Mouse (Mus musculus) forebrain, embryonic 16.5 days (tissue): ENCODE measurements around the gene Gm13090. TPM values are rescaled to one million over a fixed set of nuclear protein-coding genes. Genes with fewer than 3 reads are reported as not detected.

Source experiments
- ATAC-seq: fragments of 200-750 bp; cut with Nextera tagmentation; 2 replicates; pipeline ENCODE4 v1.8.0; 2017; ENCODE audit warnings: mild to moderate bottlenecking, moderate library complexity
- H3K27ac ChIP-seq: fragments of 300-500 bp; sonication (generic); 2 replicates; pipeline ENCODE4 v1.5.1; 2014; ENCODE audit warnings: low read length, control low read depth
- H3K27me3 ChIP-seq: fragments of 300-500 bp; sonication (generic); replicated peaks from 2 replicates; pipeline ENCODE4 v1.6.1; 2014; ENCODE audit warnings: low read length; ENCODE audit not compliant: control insufficient read depth, insufficient read depth
- H3K36me3 ChIP-seq: fragments of 300-500 bp; sonication (generic); 2 replicates; pipeline ENCODE4 v1.6.1; 2014; ENCODE audit not compliant: control insufficient read depth, insufficient read depth
- H3K4me1 ChIP-seq: fragments of 300-500 bp; sonication (generic); replicated peaks from 2 replicates; pipeline ENCODE4 v1.6.1; 2014; ENCODE audit warnings: low read length; ENCODE audit not compliant: control insufficient read depth, insufficient read depth
- H3K4me2 ChIP-seq: fragments of 300-500 bp; sonication (generic); 2 replicates; pipeline ENCODE4 v1.6.1; 2014; ENCODE audit warnings: mild to moderate bottlenecking, low read length, control low read depth
- H3K4me3 ChIP-seq: fragments of 300-500 bp; sonication (generic); replicated peaks from 2 replicates; pipeline ENCODE4 v1.5.1; 2014; ENCODE audit warnings: mild to moderate bottlenecking, low read length, control low read depth
- H3K9ac ChIP-seq: fragments of 300-500 bp; sonication (generic); replicated peaks from 2 replicates; pipeline ENCODE4 v1.6.1; 2014; ENCODE audit warnings: low read depth, low read length, control low read depth
- H3K9me3 ChIP-seq: fragments of 300-500 bp; sonication (generic); 2 replicates; pipeline ENCODE4 v1.6.1; 2016; ENCODE audit warnings: low read length; ENCODE audit not compliant: control insufficient read depth
- WGBS: fragments of 180-500 bp; shearing (Covaris S2); extraction: QIAGEN DNeasy Blood & Tissue Kit; methylation state at CpG from one replicate; pipeline ENCODE4 v1.1.7; 2014; 5-methylcytosine and 5-hydroxymethylcytosine counted together
- polyA plus RNA-seq: library from polyadenylated mRNA; unstranded; fragments of >200 nt; fragmentation: Nextera tagmentation; extraction: Ambion mirVana; gene quantifications from 2 replicates; pipeline ENCODE4 v1.2.1, GENCODE M21; 2015

The Gm13090 gene
- polyA plus RNA-seq, 1 experiment from 2014 or later: 0.39 TPM

DNA sequence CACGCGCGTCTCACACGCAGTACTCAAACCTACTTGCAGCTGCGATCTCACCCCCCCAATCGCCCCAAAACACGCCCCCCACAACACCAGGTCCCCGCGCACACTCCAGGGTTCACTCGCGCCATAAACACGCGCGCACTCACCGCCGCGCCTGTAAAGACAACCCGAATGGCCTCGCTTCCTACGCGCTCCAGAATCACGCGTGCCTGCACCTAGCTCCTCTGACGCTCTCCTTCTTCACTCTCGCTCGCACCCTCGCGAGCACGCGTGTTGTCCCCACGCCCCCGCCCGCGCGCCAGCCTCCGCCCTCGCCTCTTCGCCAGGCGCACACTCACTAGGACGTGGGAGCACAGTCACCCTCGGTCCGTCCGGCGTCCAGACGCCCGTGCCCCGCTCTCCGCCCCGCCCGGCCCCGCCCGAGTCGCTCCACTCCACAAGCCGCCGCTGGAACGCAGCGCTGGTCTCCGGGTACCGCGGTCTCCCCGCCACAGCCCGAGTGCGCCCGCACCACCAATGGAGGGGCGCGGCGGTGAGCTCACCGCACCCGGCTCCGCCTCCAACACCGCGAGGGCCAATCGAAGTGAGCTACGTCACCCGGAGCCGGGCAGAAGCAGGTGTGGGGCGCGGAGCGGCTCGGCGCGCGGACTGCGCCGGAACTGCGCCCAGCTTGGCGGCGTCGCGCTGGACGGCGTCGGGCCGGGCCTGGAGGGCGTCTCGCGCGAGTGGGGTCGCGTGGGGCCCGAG is 18.8 kb downstream of the Gm13090 start:
- WGBS: under 1% methylated on average over 95 of the region's 101 CpGs
- H3K4me1 ChIP-seq: peaks cover 32% of the 10 kb centered on the region
- H3K9me3 ChIP-seq: no peaks in the 10 kb centered on the region
- ATAC-seq: peak; percentile 99
- H3K4me2 ChIP-seq: peak overlapping the region; percentile 64
- peak overlapping the region; percentile 80 for H3K4me3 ChIP-seq
- H3K36me3 ChIP-seq: no peaks in the 10 kb centered on the region
- no peaks in the 10 kb centered on the region for H3K27me3 ChIP-seq
- H3K9ac ChIP-seq: peak overlapping the region; percentile 92
- peak overlapping the region; percentile 98 for H3K27ac ChIP-seq

DNA sequence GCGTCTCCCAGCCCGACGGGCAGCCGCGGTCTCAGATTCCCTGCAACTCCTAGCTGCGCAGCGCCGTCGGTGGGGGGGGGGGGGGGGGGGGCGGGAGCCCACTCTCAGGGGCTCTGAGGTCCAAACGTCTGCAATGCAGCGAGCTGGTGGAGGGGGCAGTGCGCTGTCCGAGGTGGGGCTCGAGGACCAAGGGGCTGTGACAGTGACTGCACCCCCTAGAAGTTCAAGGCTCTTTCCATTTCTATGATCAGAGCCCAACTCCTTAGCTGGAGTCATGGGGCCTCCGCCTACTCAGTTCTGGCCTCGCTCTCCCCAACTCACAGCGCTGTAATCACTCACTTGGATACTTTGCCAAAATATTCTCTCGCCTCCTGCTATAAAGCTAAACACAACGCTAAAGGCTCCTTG is 19.5 kb downstream of the Gm13090 start:
- under 1% methylated on average over 15 of the region's 20 CpGs for WGBS
- Histone ChIP-seq H3K27me3 (no peaks in the 10 kb centered on the region), H3K4me1 (peaks cover 28% of the 10 kb centered on the region), H3K4me2 (peak overlapping the region; percentile 64), H3K27ac (peak overlapping the region; percentile 85), H3K4me3 (peak overlapping the region; percentile 80), H3K36me3 (no peaks in the 10 kb centered on the region), H3K9ac (peak overlapping the region; percentile 92), H3K9me3 (no peaks in the 10 kb centered on the region)
- peak; percentile 18 for ATAC-seq

DNA sequence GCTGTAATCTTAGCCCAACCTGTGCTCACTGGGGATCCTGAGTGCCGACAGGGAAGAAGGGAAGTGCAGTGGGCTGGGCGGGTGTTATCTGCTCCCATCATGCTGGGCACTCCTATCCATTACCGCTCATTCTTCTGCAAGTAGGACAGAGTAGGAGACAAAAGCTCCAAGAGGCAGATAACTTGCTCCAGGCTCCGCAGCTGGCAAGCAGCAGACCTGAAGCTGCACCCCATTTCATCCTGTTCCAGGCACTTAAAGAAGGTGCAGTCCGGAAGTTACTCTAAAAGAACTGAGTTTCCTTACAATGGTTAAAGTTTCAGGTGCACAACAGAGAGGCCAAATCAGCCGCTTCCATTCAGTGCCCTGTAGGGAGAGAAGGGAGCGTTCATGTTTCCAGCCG is 21.9 kb downstream of the Gm13090 start:
- no peak for ATAC-seq
- Histone ChIP-seq H3K36me3 (no peaks in the 10 kb centered on the region), H3K9ac (no peak overlapping the region), H3K4me1 (peaks cover 10% of the 10 kb centered on the region), H3K4me3 (no peak overlapping the region), H3K4me2 (no peak overlapping the region), H3K9me3 (no peaks in the 10 kb centered on the region), H3K27ac (no peak overlapping the region), H3K27me3 (no peaks in the 10 kb centered on the region)
- 66% methylated on average over 8 of the region's 8 CpGs for WGBS

- Histone ChIP-seq H3K4me1 (no peaks in the 10 kb centered on the region), H3K36me3 (0 out of 2 replicates have a peak, but pooled peaks cover under 1% of the 10 kb centered on the region), H3K27ac (no peak overlapping the region), H3K27me3 (no peaks in the 10 kb centered on the region), H3K4me2 (no peak overlapping the region), H3K9ac (no peak overlapping the region), H3K4me3 (no peak overlapping the region), H3K9me3 (no peaks in the 10 kb centered on the region)
- ATAC-seq: no peak
- WGBS: 89% methylated on average over 7 of the region's 7 CpGs
Measured at GRCm38 (mm10) chr4:151114574-151114973, 25.2 kb downstream of the Gm13090 start.

GRCm38 (mm10) chr4:151118883-151119282 is 29.5 kb downstream of the Gm13090 start:
- no peak for ATAC-seq
- no peak overlapping the region for H3K4me3 ChIP-seq
- H3K27me3 ChIP-seq: no peaks in the 10 kb centered on the region
- H3K4me2 ChIP-seq: no peak overlapping the region
- peaks cover 2% of the 10 kb centered on the region; the same call in 1 of the 2 replicates for H3K36me3 ChIP-seq
- WGBS: 78% methylated on average over 3 of the region's 3 CpGs
- no peak overlapping the region for H3K9ac ChIP-seq
- H3K27ac ChIP-seq: no peak overlapping the region
- no peaks in the 10 kb centered on the region for H3K9me3 ChIP-seq
- H3K4me1 ChIP-seq: no peaks in the 10 kb centered on the region

- H3K36me3 ChIP-seq: no peaks in the 10 kb centered on the region
- H3K9ac ChIP-seq: peak overlapping the region; percentile 80
- H3K4me2 ChIP-seq: peak overlapping the region; percentile 64
- peak; percentile 47 for ATAC-seq
- peak overlapping the region; percentile 58 for H3K4me3 ChIP-seq
- H3K4me1 ChIP-seq: peaks cover 43% of the 10 kb centered on the region
- H3K9me3 ChIP-seq: no peaks in the 10 kb centered on the region
- WGBS: 5% methylated on average over 10 of the region's 10 CpGs
- no peaks in the 10 kb centered on the region for H3K27me3 ChIP-seq
- H3K27ac ChIP-seq: peak overlapping the region; percentile 100
Measured at GRCm38 (mm10) chr4:151127636-151128548, 38.5 kb downstream of the Gm13090 start.

DNA sequence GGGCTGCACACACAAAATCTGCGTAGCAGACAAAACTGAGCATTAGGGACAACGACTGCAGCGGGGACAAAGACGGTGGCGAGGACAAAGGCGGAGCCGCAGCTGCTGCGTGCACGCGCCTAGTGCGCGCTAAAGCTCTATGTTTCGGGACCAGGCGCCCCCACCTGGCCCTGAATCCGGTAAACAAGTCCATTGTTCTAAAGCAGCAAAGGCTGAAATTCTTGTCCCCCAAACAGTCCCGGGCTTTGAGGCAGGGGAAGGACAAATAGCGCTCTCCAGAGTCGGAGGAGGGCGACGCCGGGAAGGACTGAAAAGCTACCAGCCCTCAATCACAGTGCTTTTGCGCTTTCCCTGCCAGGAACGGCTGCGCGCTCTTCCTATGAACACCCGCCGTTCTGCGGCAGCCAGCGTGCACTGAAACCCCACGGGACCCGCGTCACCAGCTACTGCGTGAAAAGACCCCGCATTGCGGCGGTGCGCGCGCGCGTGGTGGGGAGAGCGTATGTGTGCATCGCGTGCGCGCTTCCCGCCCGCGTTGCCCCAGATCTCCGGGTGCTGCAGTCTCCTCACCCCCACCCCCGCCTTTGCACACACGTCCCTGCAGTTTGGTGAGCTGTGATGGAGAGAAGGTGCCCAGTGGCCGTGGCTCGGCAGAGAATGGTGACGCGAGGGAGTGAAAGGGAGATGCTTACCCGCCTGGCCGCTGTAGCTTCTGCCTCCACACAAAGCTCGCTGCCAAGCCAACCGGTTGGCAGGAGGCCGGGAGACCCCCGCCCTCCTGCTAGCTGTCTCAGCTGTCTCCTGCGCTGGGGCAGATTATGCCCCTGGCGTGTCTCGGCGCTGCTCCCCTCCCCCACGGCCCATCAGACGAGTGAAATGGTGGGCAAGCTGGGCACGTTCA is 39.5 kb downstream of the Gm13090 start:
- Histone ChIP-seq H3K27me3 (no peaks in the 10 kb centered on the region), H3K4me1 (peaks cover 43% of the 10 kb centered on the region)
- WGBS: under 1% methylated on average over 69 of the region's 69 CpGs

DNA sequence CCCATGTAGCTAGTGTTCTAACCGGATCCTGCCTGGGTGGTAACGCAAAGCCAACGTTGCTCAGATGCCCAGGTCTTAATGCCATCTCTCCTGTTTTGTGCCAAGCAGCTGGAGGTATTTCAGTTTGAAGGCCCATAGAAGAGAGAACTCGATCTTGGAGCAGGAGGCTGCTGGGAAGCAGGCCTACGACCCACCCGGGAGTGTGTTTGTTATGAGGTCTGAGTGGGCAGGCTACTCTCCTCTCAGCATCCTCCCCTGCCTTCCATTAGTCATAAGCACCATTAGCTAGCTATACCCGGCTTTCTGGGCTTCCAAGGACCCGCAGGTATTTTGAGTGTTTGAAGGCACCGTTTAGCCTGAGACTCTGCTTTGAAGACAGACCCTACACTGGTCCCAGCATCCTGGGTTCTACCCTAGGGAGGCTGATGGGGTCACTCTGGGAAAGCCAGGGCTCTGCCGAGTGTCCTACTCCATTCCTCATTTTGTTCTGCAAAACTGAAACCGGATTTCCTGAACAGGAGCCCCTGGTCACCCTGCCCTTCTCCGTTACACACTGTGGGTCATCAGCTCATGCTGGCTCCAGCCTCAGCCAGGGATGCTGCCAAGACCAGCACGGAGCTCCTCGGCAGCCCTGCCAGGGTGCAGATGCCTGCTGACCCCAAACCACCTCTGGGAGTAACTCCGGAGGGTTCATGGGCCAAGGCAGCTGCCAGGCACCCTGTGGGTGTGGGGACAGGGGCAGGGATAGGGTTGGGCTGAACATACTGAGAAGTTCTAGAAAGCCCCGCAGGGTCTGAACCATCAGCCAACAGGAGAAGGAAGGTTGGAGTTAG is 40.6 kb downstream of the Gm13090 start:
- H3K9ac ChIP-seq: peak overlapping the region; percentile 80
- no peak for ATAC-seq
- H3K4me2 ChIP-seq: peak overlapping the region; percentile 64
- H3K27me3 ChIP-seq: no peaks in the 10 kb centered on the region
- H3K4me1 ChIP-seq: peaks cover 43% of the 10 kb centered on the region
- WGBS: 62% methylated on average over 16 of the region's 16 CpGs
- H3K4me3 ChIP-seq: peak overlapping the region; percentile 58
- H3K9me3 ChIP-seq: no peaks in the 10 kb centered on the region
- H3K27ac ChIP-seq: peak overlapping the region; percentile 100
- no peaks in the 10 kb centered on the region for H3K36me3 ChIP-seq

More for the DNA sequence above, 39.5 kb downstream of the Gm13090 start:
- Histone ChIP-seq H3K27ac (peak overlapping the region; percentile 100), H3K4me2 (peak overlapping the region; percentile 64), H3K9me3 (no peaks in the 10 kb centered on the region), H3K9ac (peak overlapping the region; percentile 80), H3K4me3 (peak overlapping the region; percentile 58), H3K36me3 (no peaks in the 10 kb centered on the region)
- ATAC-seq: peak; percentile 83
